Mouse (Mus musculus) limb, embryonic 14.5 days (tissue): ENCODE data around the gene Iqsec3. TPM values are rescaled to one million over a fixed set of nuclear protein-coding genes. Genes with fewer than 3 reads are reported as not detected.
A peak's percentile ranks its signal among the peaks of the same experiment; 100 is the strongest.

ENCODE experiments used
- ATAC-seq: fragments of 200-750 bp; cut with Nextera tagmentation; 2 replicates; pipeline ENCODE4 v1.8.0; 2017; ENCODE audit warnings: low read depth, moderate number of reproducible peaks, moderate TSS enrichment; ENCODE audit not compliant: low FRiP score
- DNase-seq: peaks from one replicate; pipeline ENCODE4 v3.0.0-alpha.2; 2015; ENCODE audit warnings: low spot score
- H3K27ac ChIP-seq: fragments of 300-500 bp; sonication (generic); replicated peaks from 2 replicates; pipeline ENCODE4 v1.5.1; 2014; ENCODE audit warnings: low read depth, mild to moderate bottlenecking, low read length, moderate library complexity, mixed read lengths
- H3K27me3 ChIP-seq: fragments of 300-500 bp; sonication (generic); 2 replicates; pipeline ENCODE4 v1.6.1; 2014; ENCODE audit warnings: low read length, mixed read lengths; ENCODE audit not compliant: control insufficient read depth, insufficient read depth
- H3K36me3 ChIP-seq: fragments of 300-500 bp; sonication (generic); 2 replicates; pipeline ENCODE4 v1.6.1; 2014; ENCODE audit warnings: mild to moderate bottlenecking, low read length, moderate library complexity, mixed read lengths; ENCODE audit not compliant: control insufficient read depth, insufficient read depth
- H3K4me1 ChIP-seq: fragments of 300-500 bp; sonication (generic); 2 replicates; pipeline ENCODE4 v1.6.1; 2014; ENCODE audit warnings: antibody characterized with exemption, low read length, mixed read lengths; ENCODE audit not compliant: control insufficient read depth, insufficient read depth
- H3K4me2 ChIP-seq: fragments of 300-500 bp; sonication (generic); replicated peaks from 2 replicates; pipeline ENCODE4 v1.6.1; 2014; ENCODE audit warnings: low read depth, mild to moderate bottlenecking, low read length, moderate library complexity; ENCODE audit not compliant: severe bottlenecking
- H3K4me3 ChIP-seq: fragments of 300-500 bp; sonication (generic); replicated peaks from 2 replicates; pipeline ENCODE4 v1.5.1; 2014; ENCODE audit warnings: low read length
- H3K9ac ChIP-seq: fragments of 300-500 bp; sonication (generic); 2 replicates; pipeline ENCODE4 v1.6.1; 2014; ENCODE audit warnings: mild to moderate bottlenecking, low read depth, low read length, moderate library complexity; ENCODE audit not compliant: severe bottlenecking
- H3K9me3 ChIP-seq: fragments of 300-500 bp; sonication (generic); 2 replicates; pipeline ENCODE4 v1.6.1; 2016; ENCODE audit warnings: low read length; ENCODE audit not compliant: control insufficient read depth
- POLR2A ChIP-seq: fragments of 200-500 bp; IDR thresholded peaks from 2 replicates; pipeline ENCODE4 v1.8.0; 2012; ENCODE audit warnings: inconsistent platforms, mild to moderate bottlenecking, moderate library complexity, borderline replicate concordance; ENCODE audit not compliant: insufficient read depth, insufficient read length; ENCODE audit errors: extremely low read depth
- WGBS: fragments of 180-500 bp; shearing (Covaris S2); extraction: QIAGEN DNeasy Blood & Tissue Kit; methylation state at CpG from one replicate; pipeline ENCODE4 v1.1.7; 2014; 5-methylcytosine and 5-hydroxymethylcytosine counted together
- polyA plus RNA-seq, 2 experiments: library from polyadenylated mRNA; depleted of rRNA in 1 of 2; stranded (reverse) in 1 of 2; unstranded in 1 of 2; fragments of >200 nt; fragmentation: Nextera tagmentation in 1 of 2; extraction: Ambion mirVana in 1 of 2; gene quantifications; 2 replicates each; pipeline versions ENCODE4 v1.2.1 to v1.2.3; 2012 to 2014

The Iqsec3 gene
- polyA plus RNA-seq (2012; rRNA removed) (0.55 and 0.56 TPM in 2 replicates), polyA plus RNA-seq (2014; fragmentation: Nextera tagmentation; extraction: Ambion mirVana) (0.14 and 0.28 TPM in 2 replicates)

- peaks cover 15% of the 10 kb centered on the region for H3K27me3 ChIP-seq
- peak within 1 kb of the TSS; percentile 30 for H3K4me3 ChIP-seq
- 0 out of 2 replicates have a peak, but pooled peaks have one; percentile 4 for TF ChIP-seq POLR2A
- H3K36me3 ChIP-seq, result no peaks in the 10 kb centered on the region
- WGBS, result 0% methylated on average over 45 of the region's 65 CpGs
- ATAC-seq (peak; percentile 93), DNase-seq (peak; percentile 93)
- no peak within 1 kb of the TSS for H3K9ac ChIP-seq
- 0 out of 2 replicates have a peak, but pooled peaks cover 4% of the 10 kb centered on the region for H3K4me1 ChIP-seq
- no peaks in the 10 kb centered on the region for H3K9me3 ChIP-seq
- peak within 1 kb of the TSS; percentile 56 for H3K4me2 ChIP-seq
- H3K27ac ChIP-seq, result no peak within 1 kb of the TSS
Measured at GRCm38 (mm10) chr6:121473093-121473821, at the start of gene Iqsec3. Gene Iqsec3, minus strand, starts transcription at chr6:121473678.

GRCm38 (mm10) chr6:121522106-121522705 is 48.7 kb upstream of the Iqsec3 start:
- no peak overlapping the region for H3K27ac ChIP-seq
- no peaks in the 10 kb centered on the region for H3K4me1 ChIP-seq
- no peaks in the 10 kb centered on the region for H3K36me3 ChIP-seq
- H3K9me3 ChIP-seq, result no peaks in the 10 kb centered on the region
- H3K9ac ChIP-seq, result no peak overlapping the region
- DNase-seq (no peak), ATAC-seq (no peak)
- no peak overlapping the region for H3K4me3 ChIP-seq
- 61% methylated on average over 5 of the region's 5 CpGs for WGBS
- no peak overlapping the region for H3K4me2 ChIP-seq
- H3K27me3 ChIP-seq, result no peaks in the 10 kb centered on the region
- TF ChIP-seq POLR2A, result no peak

GRCm38 (mm10) chr6:121521030-121521429 is 47.6 kb upstream of the Iqsec3 start:
- DNase-seq, result no peak

GRCm38 (mm10) chr6:121519896-121520295 is 46.4 kb upstream of the Iqsec3 start:
- DNase-seq, result no peak
- no peak overlapping the region for H3K4me3 ChIP-seq
- no peak overlapping the region for H3K4me2 ChIP-seq
- no peaks in the 10 kb centered on the region for H3K27me3 ChIP-seq
- 61% methylated on average over 2 of the region's 2 CpGs for WGBS
- no peak overlapping the region for H3K9ac ChIP-seq
- no peak overlapping the region for H3K27ac ChIP-seq
- ATAC-seq, result no peak
- no peaks in the 10 kb centered on the region for H3K36me3 ChIP-seq
- no peaks in the 10 kb centered on the region for H3K4me1 ChIP-seq
- no peaks in the 10 kb centered on the region for H3K9me3 ChIP-seq
- no peak for TF ChIP-seq POLR2A

More at GRCm38 (mm10) chr6:121521030-121521429, 47.6 kb upstream of the Iqsec3 start:
- Histone ChIP-seq H3K4me3 (no peak overlapping the region), H3K27me3 (no peaks in the 10 kb centered on the region), H3K9me3 (no peaks in the 10 kb centered on the region), H3K9ac (no peak overlapping the region), H3K4me2 (no peak overlapping the region), H3K4me1 (no peaks in the 10 kb centered on the region), H3K36me3 (no peaks in the 10 kb centered on the region), H3K27ac (no peak overlapping the region)
- no peak for TF ChIP-seq POLR2A
- WGBS, result 68% methylated on average over 3 of the region's 3 CpGs
- ATAC-seq, result no peak

- Histone ChIP-seq H3K27ac (no peak overlapping the region), H3K36me3 (no peaks in the 10 kb centered on the region), H3K9me3 (no peaks in the 10 kb centered on the region), H3K9ac (no peak overlapping the region), H3K4me3 (no peak overlapping the region), H3K4me2 (no peak overlapping the region), H3K27me3 (no peaks in the 10 kb centered on the region), H3K4me1 (no peaks in the 10 kb centered on the region)
- WGBS, result 78% methylated on average over 5 of the region's 5 CpGs
- DNase-seq (no peak), ATAC-seq (no peak)
- no peak for TF ChIP-seq POLR2A
Measured at GRCm38 (mm10) chr6:121519266-121519810, 45.9 kb upstream of the Iqsec3 start.
